Mouse (Mus musculus) stomach, postnatal 0 days (tissue): ENCODE results near the gene Atp1b1.

ENCODE experiments used
- CTCF ChIP-seq: IDR thresholded peaks from 2 replicates; pipeline ENCODE4 v1.5.1; 2016; ENCODE audit warnings: antibody characterized with exemption, low read depth, mild to moderate bottlenecking, moderate library complexity
- EP300 ChIP-seq: optimal IDR thresholded peaks from 2 replicates; pipeline ENCODE3; 2016; ENCODE audit warnings: antibody characterized with exemption

DNA sequence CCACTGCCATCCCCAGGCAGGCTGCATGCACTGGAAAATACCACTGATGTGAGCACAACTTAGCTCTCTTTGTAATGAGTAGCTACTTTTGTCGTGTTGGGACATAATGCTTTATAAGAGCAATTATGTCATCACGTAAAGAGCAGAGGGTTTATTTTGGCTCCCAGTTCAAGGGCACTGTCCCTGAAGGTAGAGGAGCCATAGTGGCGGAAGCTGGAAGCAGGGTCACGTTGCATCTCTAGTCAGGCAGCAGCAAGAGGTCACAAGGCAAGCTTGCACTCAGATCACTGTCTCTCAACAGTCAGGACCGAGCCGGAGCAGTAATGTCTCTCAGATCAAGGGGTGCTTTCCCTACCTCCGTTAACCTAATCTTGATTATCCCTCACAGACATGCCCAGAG lies 30.4 kb downstream of the Atp1b1 start:
- TF ChIP-seq CTCF, result no peak
- TF ChIP-seq EP300, result no peak
